Mouse (Mus musculus) left cerebral cortex, adult 2 months (tissue): ENCODE data around the gene Ube2o. TPM values are rescaled to one million over a fixed set of nuclear protein-coding genes. Genes with fewer than 3 reads are reported as not detected.
A peak's percentile ranks its signal among the peaks of the same experiment; 100 is the strongest.

Experiments
- DNase-seq, 2 experiments: peaks; one replicate each; pipeline ENCODE4 v3.0.0; 2021 to 2022; ENCODE audit warnings: low spot score in 2 of 2, mixed read lengths in 1 of 2; ENCODE audit errors: extremely low spot score in 1 of 2
- H3K27ac ChIP-seq: fragments of 200-600 bp; 2 replicates; pipeline ENCODE4 v1.8.1; 2022
- H3K4me3 ChIP-seq: fragments of 200-600 bp; 2 replicates; pipeline ENCODE4 v1.8.1; 2022
- CTCF ChIP-seq: fragments of 200-600 bp; IDR thresholded peaks from 2 replicates; pipeline ENCODE4 v1.8.1; 2022; ENCODE audit warnings: antibody characterized with exemption, mild to moderate bottlenecking, moderate library complexity
- intact Hi-C: fragments of 180-260 bp; cut with DNase I; formaldehyde crosslinking; loops from one replicate; pipeline ENCODE4 v1.15.1; 2025
- total RNA-seq, 2 experiments: library from RNA; stranded (reverse); gene quantifications; 2 replicates each; pipeline ENCODE4 v1.2.3; 2021

Gene Ube2o
- total RNA-seq, 2 experiments from 2014 or later: 123 to 125 TPM

- H3K4me3 ChIP-seq: no peak overlapping the region
- H3K27ac ChIP-seq: no peak overlapping the region
- TF ChIP-seq CTCF: peak; percentile 99
- intact Hi-C loops: no loop called here
- peak; percentile 86 to 98 for DNase-seq
Measured at GRCm38 (mm10) chr11:116592428-116592827, 11.2 kb upstream of the Ube2o start.

- intact Hi-C loops: no loop called here
- Histone ChIP-seq H3K4me3 (no peak overlapping the region), H3K27ac (no peak overlapping the region)
- DNase-seq: no peak
- TF ChIP-seq CTCF: no peak
Measured at GRCm38 (mm10) chr11:116591621-116592020, 10.4 kb upstream of the Ube2o start.

GRCm38 (mm10) chr11:116589574-116589973 lies 8.3 kb upstream of the Ube2o start:
- no peak for TF ChIP-seq CTCF
- no peak for DNase-seq
- no peak overlapping the region for H3K4me3 ChIP-seq
- intact Hi-C loops: loop anchor here (5.0 kb wide), 1 partner anchor 223 kb away; no protein-coding TSS in a partner anchor
- no peak overlapping the region for H3K27ac ChIP-seq

GRCm38 (mm10) chr11:116589020-116589531 lies 7.8 kb upstream of the Ube2o start:
- intact Hi-C loops: loop anchor here (5.0 kb wide), 1 partner anchor 223 kb away; no protein-coding TSS in a partner anchor

GRCm38 (mm10) chr11:116586801-116587631 lies 5.8 kb upstream of the Ube2o start:
- H3K4me3 ChIP-seq: no peak overlapping the region
- DNase-seq: peak; percentile 68 to 72
- TF ChIP-seq CTCF: no peak; the same call in none of the 2 replicates
- intact Hi-C loops: loop anchor here (1.0 to 5.0 kb wide), 2 partner anchors 42 to 225 kb away; no protein-coding TSS in a partner anchor
- H3K27ac ChIP-seq: no peak overlapping the region

More at GRCm38 (mm10) chr11:116589020-116589531, 7.8 kb upstream of the Ube2o start:
- no peak for TF ChIP-seq CTCF
- no peak overlapping the region for H3K27ac ChIP-seq
- no peak overlapping the region for H3K4me3 ChIP-seq
- no peak for DNase-seq

GRCm38 (mm10) chr11:116586310-116586709 lies 5.1 kb upstream of the Ube2o start, which contains the start of gene Aanat:
TSS of gene Aanat (plus strand) at chr11:116586432.
- no peak for DNase-seq
- no peak for TF ChIP-seq CTCF
- no peak within 1 kb of the TSS for H3K4me3 ChIP-seq
- intact Hi-C loops: loop anchor here (5.0 kb wide), 1 partner anchor 226 kb away; no protein-coding TSS in a partner anchor
- no peak within 1 kb of the TSS for H3K27ac ChIP-seq

GRCm38 (mm10) chr11:116585682-116586081 lies 4.4 kb upstream of the Ube2o start:
- intact Hi-C loops: loop anchor here (5.0 kb wide), 1 partner anchor 227 kb away; no protein-coding TSS in a partner anchor
- no peak for DNase-seq
- no peak overlapping the region for H3K27ac ChIP-seq
- H3K4me3 ChIP-seq: no peak overlapping the region
- TF ChIP-seq CTCF: no peak

- H3K27ac ChIP-seq: peak overlapping the region; percentile 91
- TF ChIP-seq CTCF: no peak
- H3K4me3 ChIP-seq: peak overlapping the region; percentile 95
- DNase-seq: peak; percentile 56 to 63
- intact Hi-C loops: no loop called here
Measured at GRCm38 (mm10) chr11:116580711-116581375, 404 bp downstream of the Ube2o start.

GRCm38 (mm10) chr11:116580031-116580652 lies 1.1 kb downstream of the Ube2o start:
- peak overlapping the region; percentile 91 for H3K27ac ChIP-seq
- no peak for DNase-seq
- peak overlapping the region; percentile 95 for H3K4me3 ChIP-seq
- no peak for TF ChIP-seq CTCF
- intact Hi-C loops: no loop called here

- no peak for DNase-seq
- H3K4me3 ChIP-seq: no peak overlapping the region
- H3K27ac ChIP-seq: no peak overlapping the region
- TF ChIP-seq CTCF: no peak
- intact Hi-C loops: no loop called here
Measured at GRCm38 (mm10) chr11:116579280-116579679, 2.0 kb downstream of the Ube2o start.

- no peak overlapping the region for H3K27ac ChIP-seq
- intact Hi-C loops: no loop called here
- no peak for DNase-seq
- no peak overlapping the region for H3K4me3 ChIP-seq
- TF ChIP-seq CTCF: no peak
Measured at GRCm38 (mm10) chr11:116575396-116575795, 5.9 kb downstream of the Ube2o start.
